Mouse (Mus musculus) midbrain, embryonic 10.5 days (tissue): ENCODE results near the gene Polr3b. TPM values are rescaled to one million over a fixed set of nuclear protein-coding genes. Genes with fewer than 3 reads are reported as not detected.

Experiments
- DNase-seq: peaks from one replicate; pipeline ENCODE4 v3.0.0-alpha.2; 2017; ENCODE audit warnings: low spot score
- H3K27ac ChIP-seq: fragments of 300-500 bp; sonication (generic); replicated peaks from 2 replicates; pipeline ENCODE4 v1.5.1; 2016; ENCODE audit warnings: mild to moderate bottlenecking
- H3K27me3 ChIP-seq: fragments of 300-500 bp; sonication (generic); 2 replicates; pipeline ENCODE4 v1.6.1; 2016; ENCODE audit warnings: low read depth, mild to moderate bottlenecking; ENCODE audit not compliant: poor library complexity, severe bottlenecking
- H3K36me3 ChIP-seq: fragments of 300-500 bp; sonication (generic); 2 replicates; pipeline ENCODE4 v1.6.1; 2016; ENCODE audit warnings: mild to moderate bottlenecking, moderate library complexity
- H3K4me1 ChIP-seq: fragments of 300-500 bp; sonication (generic); 2 replicates; pipeline ENCODE4 v1.6.1; 2016
- H3K4me3 ChIP-seq: fragments of 300-500 bp; sonication (generic); 2 replicates; pipeline ENCODE4 v1.5.1; 2016; ENCODE audit warnings: mild to moderate bottlenecking, moderate library complexity
- H3K9me3 ChIP-seq: fragments of 300-500 bp; sonication (generic); replicated peaks from 2 replicates; pipeline ENCODE4 v1.6.1; 2016; ENCODE audit warnings: mild to moderate bottlenecking
- WGBS: fragments of 180-500 bp; shearing (Covaris S2); methylation state at CpG from one replicate; pipeline ENCODE4 v1.1.7; 2016; 5-methylcytosine and 5-hydroxymethylcytosine counted together
- polyA plus RNA-seq: library from polyadenylated mRNA; unstranded; fragments of >200 nt; fragmentation: Nextera tagmentation; extraction: Ambion mirVana; gene quantifications from 2 replicates; pipeline ENCODE4 v1.2.1, GENCODE M21; 2016

The Polr3b gene
- polyA plus RNA-seq, 1 experiment from 2014 or later, result 14.4 TPM

DNA sequence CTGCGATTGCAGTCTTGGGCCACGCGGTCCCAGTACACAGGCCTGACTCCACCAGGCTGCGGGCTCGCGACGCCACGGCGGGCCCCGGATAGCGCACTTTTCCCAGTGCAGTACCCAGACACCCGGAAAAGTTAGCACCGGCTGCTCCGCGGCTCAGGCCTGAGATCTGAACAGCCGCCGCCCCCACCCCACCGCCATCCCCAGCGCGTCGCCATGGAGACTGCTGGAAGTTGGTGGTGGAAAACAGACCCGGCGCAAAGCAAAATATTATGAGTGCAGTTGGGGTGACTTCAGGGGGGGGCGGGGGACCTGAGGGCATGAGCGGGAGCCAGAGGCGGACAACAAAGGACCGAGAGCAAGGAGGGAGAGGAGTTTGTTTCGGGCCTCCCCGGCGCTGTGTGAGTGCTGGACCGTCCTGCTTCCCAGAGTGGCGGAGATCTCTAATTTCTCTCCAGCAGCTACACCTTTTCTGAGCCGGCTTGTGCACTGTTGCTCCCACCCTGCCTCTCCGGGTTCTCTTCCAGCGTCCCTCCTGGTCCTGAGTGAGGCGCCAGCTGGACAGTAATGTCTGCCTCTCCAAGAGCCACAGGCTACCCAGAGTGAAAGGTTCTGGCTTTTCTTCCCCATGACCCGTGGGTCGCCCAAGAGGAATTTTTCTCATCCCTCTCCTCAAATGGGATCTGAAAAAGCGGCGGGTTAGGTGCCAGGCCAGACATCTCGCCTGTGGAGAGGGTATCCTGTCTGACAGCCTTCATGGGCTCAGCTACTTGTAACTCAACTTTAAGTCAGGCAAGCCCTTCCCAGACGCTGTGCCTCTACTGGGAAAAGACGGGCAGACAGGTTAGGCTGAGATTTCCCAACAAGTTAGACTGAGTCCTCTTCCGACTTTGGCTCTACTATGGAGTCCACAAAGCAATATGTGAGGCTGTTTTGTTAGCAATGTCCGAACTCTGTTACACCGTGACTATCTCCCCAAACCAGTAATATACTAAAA, 138.3 kb downstream of the Polr3b start:
- 5% methylated on average over 45 of the region's 46 CpGs for WGBS
- Histone ChIP-seq H3K27me3 (peaks cover 56% of the 10 kb centered on the region), H3K27ac (peak overlapping the region; percentile 97), H3K9me3 (no peaks in the 10 kb centered on the region), H3K4me3 (peak overlapping the region; percentile 85), H3K36me3 (peaks cover 51% of the 10 kb centered on the region), H3K4me1 (peaks cover 81% of the 10 kb centered on the region)
- DNase-seq, result peak; percentile 85

DNA sequence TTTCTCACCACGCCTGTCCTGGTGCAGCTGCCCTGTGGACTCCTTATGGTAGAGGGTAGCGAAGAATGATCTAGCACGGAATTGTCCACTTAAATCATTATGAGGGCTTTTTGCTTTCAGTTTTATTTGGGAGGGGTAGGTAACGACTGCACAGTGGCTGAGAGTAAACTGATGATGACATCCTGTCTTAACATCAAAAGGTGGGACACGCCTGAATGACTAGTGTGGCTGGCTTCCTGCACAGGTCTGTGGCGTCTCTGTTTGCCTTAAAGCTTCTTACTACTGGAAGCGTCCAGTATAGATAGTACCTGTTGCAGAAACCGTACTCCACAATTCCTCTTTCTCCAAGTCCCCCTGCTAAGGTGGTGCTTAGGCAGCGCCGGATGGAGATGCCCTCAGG, 146.7 kb downstream of the Polr3b start:
- H3K36me3 ChIP-seq, result peaks cover 90% of the 10 kb centered on the region
- H3K27ac ChIP-seq, result no peak overlapping the region
- no peaks in the 10 kb centered on the region; the same call in 1 of the 2 replicates for H3K27me3 ChIP-seq
- H3K4me3 ChIP-seq, result no peak overlapping the region
- H3K9me3 ChIP-seq, result no peaks in the 10 kb centered on the region
- H3K4me1 ChIP-seq, result peaks cover 34% of the 10 kb centered on the region
- DNase-seq, result no peak
- WGBS, result 91% methylated on average over 10 of the region's 10 CpGs

DNA sequence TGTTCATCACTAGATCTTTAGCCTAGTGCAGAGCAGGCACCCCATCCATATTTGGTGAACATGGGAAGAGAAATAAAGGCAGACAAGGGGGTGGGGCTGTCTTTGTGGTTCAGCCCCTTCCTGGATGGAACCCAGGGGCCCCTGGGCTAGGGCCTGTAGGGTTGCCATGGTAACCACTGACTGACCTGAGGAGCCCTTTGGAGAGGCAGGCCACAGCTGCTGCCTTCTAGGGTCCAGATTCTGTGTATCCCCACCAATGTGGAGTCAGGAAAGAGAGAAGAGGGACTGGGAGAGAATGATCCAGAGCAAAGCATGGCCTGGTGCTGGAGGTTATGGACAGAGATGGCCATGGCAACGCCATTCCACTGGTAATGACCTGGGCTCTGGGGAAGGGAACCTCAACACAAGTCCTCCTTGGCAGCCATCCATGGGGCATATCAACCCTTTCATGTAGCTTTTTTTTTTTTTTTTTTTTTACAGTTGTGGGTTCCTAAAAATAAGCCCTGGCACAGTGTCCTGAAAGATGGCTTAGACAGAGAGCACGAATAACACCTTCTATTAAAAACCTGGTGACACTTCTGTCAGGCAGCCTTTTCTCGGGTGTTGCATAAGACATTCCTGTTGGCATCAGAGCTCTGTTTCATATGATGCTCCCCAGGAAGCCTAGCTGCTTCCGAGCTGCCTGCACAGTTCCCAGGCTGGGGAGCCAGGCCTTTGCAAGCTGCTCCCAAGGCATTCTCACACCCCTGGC, 150.5 kb downstream of the Polr3b start:
- Histone ChIP-seq H3K4me3 (no peak overlapping the region), H3K9me3 (no peaks in the 10 kb centered on the region), H3K27ac (peak overlapping the region; percentile 10; the same call in 1 of the 2 replicates), H3K4me1 (peaks cover 30% of the 10 kb centered on the region), H3K27me3 (no peaks in the 10 kb centered on the region), H3K36me3 (peaks cover 98% of the 10 kb centered on the region)
- 89% methylated on average over 4 of the region's 4 CpGs for WGBS
- peak; percentile 38 for DNase-seq

DNA sequence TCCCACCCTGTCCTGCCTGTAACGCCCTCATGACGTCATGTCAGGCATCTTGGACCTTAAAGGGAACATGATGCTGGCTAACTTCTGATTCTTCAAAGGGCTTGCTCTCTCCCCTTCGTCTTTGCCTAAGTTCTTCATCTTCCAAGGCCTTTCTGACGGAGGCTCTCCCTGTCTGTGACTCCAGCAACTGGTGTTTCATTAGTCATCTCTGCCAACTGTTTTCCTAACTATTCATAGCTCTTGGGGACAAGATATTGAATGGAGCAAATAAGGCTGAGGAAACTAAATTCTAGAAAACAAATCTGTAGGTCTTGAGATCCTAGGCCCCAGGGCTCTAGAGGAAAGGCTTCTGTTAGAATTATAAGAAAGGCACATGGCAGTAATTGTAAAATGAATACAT, 151.8 kb downstream of the Polr3b start:
- Histone ChIP-seq H3K4me1 (peaks cover 27% of the 10 kb centered on the region), H3K27me3 (no peaks in the 10 kb centered on the region), H3K36me3 (peaks cover 97% of the 10 kb centered on the region), H3K9me3 (no peaks in the 10 kb centered on the region), H3K27ac (no peak overlapping the region), H3K4me3 (no peak overlapping the region)
- WGBS, result 91% methylated on average over 4 of the region's 4 CpGs
- DNase-seq, result no peak

DNA sequence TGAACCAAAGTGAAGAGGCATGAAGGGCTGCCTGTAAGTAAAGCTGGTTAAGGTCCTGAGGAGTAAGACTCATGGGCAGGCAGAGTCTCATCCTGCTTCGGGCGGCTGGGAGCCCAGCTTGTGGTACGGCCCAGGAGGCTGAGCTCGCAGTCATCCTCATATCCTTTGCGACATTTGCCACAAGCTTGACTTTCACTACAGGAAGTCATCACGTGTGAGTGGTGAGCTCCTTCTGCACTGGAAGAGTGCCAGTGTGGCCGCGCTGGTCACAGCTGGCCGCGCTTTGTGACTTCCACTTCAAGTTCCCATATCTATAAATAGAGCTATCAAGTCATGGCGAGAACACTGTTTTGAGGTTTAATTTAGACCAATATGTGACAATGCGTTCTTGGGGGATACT, 152.5 kb downstream of the Polr3b start:
- peaks cover 97% of the 10 kb centered on the region for H3K36me3 ChIP-seq

More for the DNA sequence above, 152.5 kb downstream of the Polr3b start:
- Histone ChIP-seq H3K9me3 (no peaks in the 10 kb centered on the region), H3K27me3 (no peaks in the 10 kb centered on the region), H3K4me1 (peaks cover 27% of the 10 kb centered on the region), H3K4me3 (no peak overlapping the region), H3K27ac (no peak overlapping the region)
- no peak for DNase-seq
- WGBS, result 94% methylated on average over 12 of the region's 12 CpGs

Other genes starting within 250 kb of the Polr3b start
- 3.0 and 4.0 TPM in 2 replicates for gene Nuak1, start 181.7 kb upstream of the Polr3b start, polyA plus RNA-seq
- gene Ckap4, start 88.2 kb upstream of the Polr3b start, polyA plus RNA-seq, result 66.1 and 69.7 TPM in 2 replicates
- 2.8 and 5.8 TPM in 2 replicates for gene Tcp11l2, start 45.7 kb upstream of the Polr3b start, polyA plus RNA-seq
- 61.8 and 70.6 TPM in 2 replicates for gene Rfx4, start 133.8 kb downstream of the Polr3b start, polyA plus RNA-seq